Mouse (Mus musculus) lung, postnatal 0 days (tissue): Measurements from ENCODE around the gene Myh14.

Experiments used
- CTCF ChIP-seq: IDR thresholded peaks from 2 replicates; pipeline ENCODE4 v1.5.1; 2016; ENCODE audit warnings: antibody characterized with exemption, mild to moderate bottlenecking
- EP300 ChIP-seq: IDR thresholded peaks from 2 replicates; pipeline ENCODE4 v1.6.1; 2016; ENCODE audit warnings: antibody characterized with exemption, mild to moderate bottlenecking, control low read depth

- TF ChIP-seq CTCF (no peak), EP300 (no peak)
These were observed 34.4 kb upstream of the Myh14 start for GRCm38 (mm10) chr7:44705086-44705485.
